Mouse (Mus musculus) gastrocnemius, postnatal 14 days (tissue): Measurements from ENCODE around the gene Snap47. TPM values are rescaled to one million over a fixed set of nuclear protein-coding genes. Genes with fewer than 3 reads are reported as not detected.
"Not testable (repeated sequence)": the region's sequence is repeated elsewhere in the genome, so short reads cannot be mapped to it uniquely, and the experiment has no call there.

Source experiments
- DNase-seq: peaks from one replicate; pipeline ENCODE4 v3.0.0; 2021; ENCODE audit warnings: mixed read lengths
- intact Hi-C: fragments of 180-260 bp; cut with DNase I; formaldehyde crosslinking; loops from one replicate; pipeline ENCODE4 v1.15.1; 2025; ENCODE audit warnings: low total_unique reads
- total RNA-seq, 2 experiments: library from RNA; stranded (reverse); gene quantifications; 2 replicates each; pipeline ENCODE4 v1.2.3; 2021

The Snap47 gene
- total RNA-seq, 2 experiments from 2014 or later = 24.3 to 27.0 TPM

DNA sequence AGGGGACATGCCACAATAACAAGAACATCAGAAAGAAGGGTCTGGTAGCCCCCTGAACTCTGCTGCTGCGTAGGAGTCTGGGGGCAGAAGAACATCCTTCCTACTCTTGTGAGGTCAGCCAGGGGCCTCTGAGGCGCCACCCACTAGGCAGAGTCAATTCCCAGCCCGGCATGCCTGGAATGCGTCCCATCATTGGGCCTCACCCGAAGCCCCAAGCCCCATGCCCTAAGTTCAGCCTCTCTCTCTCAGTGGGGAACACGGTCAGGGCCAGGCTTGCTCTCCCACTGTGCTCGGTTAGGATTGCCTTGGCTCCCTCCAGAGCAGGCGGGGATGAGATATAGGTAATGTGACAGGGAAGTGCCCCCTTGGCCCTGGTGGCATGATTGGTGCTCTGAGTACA lies 65.9 kb downstream of the Snap47 start:
- intact Hi-C loops = no loop called here
- DNase-seq = no peak

GRCm38 (mm10) chr11:59384441-59384959 lies 66.5 kb downstream of the Snap47 start:
- intact Hi-C loops = no loop called here

GRCm38 (mm10) chr11:59379547-59379946 lies 71.4 kb downstream of the Snap47 start:
- intact Hi-C loops = no loop called here
- no peak for DNase-seq

More at GRCm38 (mm10) chr11:59384441-59384959, 66.5 kb downstream of the Snap47 start:
- peak; percentile 46 for DNase-seq

DNA sequence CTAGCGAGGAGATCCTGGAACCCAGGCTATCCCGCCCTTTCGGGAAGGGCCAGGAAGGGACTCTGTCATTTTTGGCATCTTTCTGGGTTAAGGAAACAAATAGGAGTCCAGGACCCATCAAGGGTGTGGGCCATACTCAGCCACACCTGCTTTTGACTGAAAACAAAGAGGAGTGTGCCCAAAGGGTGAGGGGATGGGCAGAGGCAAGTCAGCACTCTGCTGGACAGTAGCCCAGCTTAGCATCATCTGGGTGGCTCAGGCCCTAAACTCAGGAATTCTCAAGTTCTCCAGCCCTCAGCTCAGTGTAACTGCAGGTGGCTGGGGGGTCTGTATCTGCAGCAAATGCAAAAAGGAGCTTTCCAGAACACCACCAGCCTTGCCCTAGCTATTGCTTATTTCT lies 73.0 kb downstream of the Snap47 start:
- intact Hi-C loops = no loop called here
- no peak for DNase-seq

- no peak for DNase-seq
- intact Hi-C loops = no loop called here
Measured at GRCm38 (mm10) chr11:59375475-59375874, 75.5 kb downstream of the Snap47 start, which contains the start of gene Prss38. Gene Prss38, minus strand, starts transcription at chr11:59375657.

DNA sequence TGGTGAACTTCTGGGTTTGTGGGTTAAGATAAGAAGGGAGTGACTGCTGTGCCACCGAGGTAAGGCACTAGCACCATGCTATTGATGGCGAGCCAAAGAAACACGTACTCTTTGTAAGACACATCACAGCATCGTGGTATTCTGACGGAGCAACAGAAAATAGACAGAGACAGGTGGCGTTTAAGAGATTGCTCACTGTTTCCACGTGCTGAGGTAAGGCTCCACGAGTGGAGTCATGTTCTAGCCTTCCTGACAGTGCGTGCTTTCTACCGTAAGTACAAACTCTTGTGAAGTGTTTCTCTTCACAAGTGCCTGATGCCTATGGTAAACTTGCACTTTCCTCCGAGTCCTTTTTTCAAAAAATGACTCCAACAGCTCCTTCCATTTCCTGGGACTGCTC lies 81.1 kb downstream of the Snap47 start:
- DNase-seq = no peak
- intact Hi-C loops = no loop called here

DNA sequence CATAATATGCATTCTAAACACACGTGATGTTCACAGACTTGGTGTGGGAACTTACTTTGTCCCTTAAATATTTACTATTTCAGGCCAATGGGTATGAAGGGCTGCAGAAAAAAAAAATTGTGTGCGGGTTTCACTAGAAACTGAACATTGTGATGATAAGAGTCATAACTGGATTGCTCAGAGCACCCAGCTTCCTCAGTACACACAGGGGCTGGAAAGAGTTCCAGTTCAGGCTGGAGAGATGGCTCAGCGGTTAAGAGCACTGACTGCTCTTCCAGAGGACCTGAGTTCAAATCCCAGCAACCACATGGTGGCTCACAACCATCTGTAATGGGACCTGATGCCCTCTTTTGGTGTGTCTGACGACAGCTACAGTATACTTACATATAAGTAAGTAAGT lies 83.0 kb downstream of the Snap47 start:
- DNase-seq, intact Hi-C loops: not testable (repeated sequence)

DNA sequence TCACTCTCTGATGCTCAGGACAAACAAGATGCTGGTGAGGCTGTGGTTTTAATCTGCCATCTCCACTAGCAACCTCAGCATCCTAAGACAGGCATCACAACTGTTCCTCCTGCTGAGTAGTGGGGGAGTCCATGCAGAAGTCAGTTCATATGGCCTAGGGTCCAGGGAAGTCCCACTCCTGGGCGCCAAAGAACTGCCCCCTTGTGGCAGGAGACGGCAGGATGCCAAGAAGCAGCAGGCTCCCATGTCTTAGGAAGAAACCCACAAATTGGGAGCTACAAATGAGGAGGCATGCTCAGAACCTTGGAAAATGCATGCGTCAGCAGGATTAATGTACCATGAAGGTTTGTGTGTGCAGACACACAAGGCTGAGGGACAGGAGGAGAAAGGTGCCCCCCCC lies 84.4 kb downstream of the Snap47 start:
- DNase-seq = no peak
- intact Hi-C loops = no loop called here

- intact Hi-C loops = no loop called here
- DNase-seq = no peak
Measured at GRCm38 (mm10) chr11:59366031-59366430, 85.0 kb downstream of the Snap47 start.

DNA sequence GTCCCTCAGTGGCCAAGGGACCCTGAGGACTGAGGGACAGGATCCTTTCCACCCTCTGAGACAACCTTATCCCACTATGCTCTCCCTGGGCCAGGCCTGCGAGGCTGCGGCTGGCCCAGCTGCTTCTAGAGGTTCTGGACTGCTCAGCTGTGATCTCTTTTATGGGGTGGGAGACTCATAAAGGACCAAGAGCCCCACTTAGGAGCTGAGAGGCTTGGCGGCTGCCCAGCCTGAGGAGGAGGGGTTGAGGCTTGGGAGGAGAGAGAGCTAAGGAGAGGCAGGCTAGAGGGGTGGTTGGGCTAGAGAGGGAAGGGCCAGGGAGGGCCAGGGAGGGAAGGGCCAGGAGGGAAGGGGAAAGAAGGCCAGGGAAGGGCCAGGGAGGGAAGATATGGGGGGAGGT lies 86.6 kb downstream of the Snap47 start:
- DNase-seq = peak; percentile 57
- intact Hi-C loops = no loop called here

DNA sequence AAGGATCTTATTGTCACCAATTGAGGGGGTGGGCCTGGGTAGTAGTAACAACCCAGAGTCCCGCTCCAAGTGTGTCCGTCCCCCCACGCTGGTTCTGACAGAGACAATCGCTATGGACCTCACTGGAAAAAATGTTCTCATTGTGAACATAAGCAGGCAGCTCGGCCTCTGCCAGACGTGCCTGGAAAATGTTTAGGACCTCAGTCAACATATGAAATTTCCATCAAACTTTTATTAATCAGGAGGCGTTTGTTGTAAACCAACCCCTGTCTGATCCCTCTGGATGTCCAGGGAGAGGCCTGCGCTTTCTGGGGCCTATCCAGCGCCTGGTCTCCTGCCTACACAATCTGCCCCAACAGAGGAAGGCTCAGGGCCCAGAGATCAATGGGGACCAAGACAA lies 87.0 kb downstream of the Snap47 start:
- intact Hi-C loops = no loop called here
- no peak for DNase-seq

DNA sequence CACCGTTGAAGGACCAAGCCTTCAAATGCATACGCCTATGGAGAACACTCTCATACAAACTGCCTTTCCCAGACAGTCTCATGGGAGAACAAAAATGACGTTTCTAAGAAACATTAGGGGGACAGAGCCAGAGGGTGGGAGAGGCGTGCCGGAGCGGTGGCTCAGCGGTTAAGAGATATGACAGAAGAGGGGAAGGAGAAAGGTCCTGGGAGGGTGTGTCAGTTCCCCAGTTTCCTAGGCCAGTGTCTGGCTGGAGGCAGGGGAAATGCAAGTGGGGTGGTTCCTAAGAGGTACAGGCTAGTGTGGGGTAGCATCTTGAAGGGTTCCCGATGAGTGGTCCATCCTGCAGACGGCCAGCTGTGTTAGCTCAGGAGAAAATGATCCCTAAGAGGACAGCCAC lies 89.7 kb downstream of the Snap47 start:
- DNase-seq = no peak
- intact Hi-C loops = no loop called here

Other genes starting within 250 kb of the Snap47 start
- 10 to 100 TPM; 36.6 to 44.3 TPM for gene Mrpl55, start 248.7 kb downstream of the Snap47 start, total RNA-seq
- gene 2310033P09Rik, start 242.9 kb downstream of the Snap47 start, total RNA-seq = 1 to 10 TPM; 4.1 to 4.6 TPM
- 100 to 1,000 TPM; 195 to 207 TPM for gene Arf1, start 222.9 kb downstream of the Snap47 start, total RNA-seq
- gene Wnt3a, start 160.4 kb downstream of the Snap47 start, total RNA-seq = not detected
- gene Wnt9a, start 144.3 kb downstream of the Snap47 start, total RNA-seq = 1 to 10 TPM; 8.8 to 9.8 TPM
- gene Prss38, start 75.5 kb downstream of the Snap47 start, total RNA-seq = under 1 TPM in 1 of 2 experiments, not detected in 1; 0.23 TPM
- gene Jmjd4, start 1.1 kb downstream of the Snap47 start, total RNA-seq = 1 to 10 TPM; 6.4 to 7.3 TPM
- gene Zfp867, start 21.3 kb upstream of the Snap47 start, total RNA-seq = 1 to 10 TPM; 3.5 to 3.6 TPM
- gene Zkscan17, start 75.6 kb upstream of the Snap47 start, total RNA-seq = 10 to 100 TPM; 12.1 to 15.4 TPM
- gene Nlrp3, start 90.4 kb upstream of the Snap47 start, total RNA-seq = under 1 TPM; 0.27 to 0.42 TPM
- gene Olfr222, start 125.0 kb upstream of the Snap47 start, total RNA-seq = not detected
- gene Olfr223, start 142.1 kb upstream of the Snap47 start, total RNA-seq = not detected
- gene Mprip, start 210.1 kb upstream of the Snap47 start, total RNA-seq = 100 to 1,000 TPM in 1 of 2 experiments, 10 to 100 TPM in 1; 94.7 to 120 TPM